In genomic region chr9:69300296-69300695, GRCm38 (mm10) we compare ENCODE assay signal across 17 mouse cellular contexts.
DNase-seq lines count a peak whose midpoint lies in the region; ATAC-seq and TF ChIP-seq lines count a peak whose summit lies in the region.
"Had no signal": no experiment of that assay in that cellular context is flagged by ENCODE, and none has a peak within 500 bp of the region (broad histone marks: within the 10 kb centered on the region; RNA-seq: fewer than 3 reads in every experiment).

No protein-coding gene starts in this region.

- WGBS in forebrain, embryonic 15.5 days: 85% methylated on average over 8 of the region's 8 CpGs

- DNase-seq in layer of hippocampus, adult 2 months (ENCODE audit: low spot score in 2 of 2): no peak
- DNase-seq in layer of hippocampus, postnatal 25 days (ENCODE audit: extremely low spot score in 1 of 2, low spot score in 1 of 2): no peak
- DNase-seq in testis, postnatal 14 days (ENCODE audit: low spot score): no peak
- DNase-seq: cerebellum, adult 18-20 months; cerebellum, adult 9-11 months; heart, postnatal 36 days; kidney, adult 2 months had no signal

- no peak overlapping the region for H3K4me3 ChIP-seq in layer of hippocampus, adult 2 months
- no peak overlapping the region for H3K4me3 ChIP-seq in forebrain, embryonic 15.5 days
- H3K4me3 ChIP-seq: embryonic facial prominence, embryonic 10.5 days; forebrain, embryonic 13.5 days; heart, embryonic 13.5 days had no signal

- no peak overlapping the region for H3K4me2 ChIP-seq in forebrain, embryonic 15.5 days (replicated peaks)
- H3K4me2 ChIP-seq: forebrain, embryonic 13.5 days; heart, embryonic 13.5 days had no signal

- peak overlapping the region; percentile 67; the same call in 1 of the 2 replicates for H3K27ac ChIP-seq in layer of hippocampus, adult 2 months
- no peak overlapping the region for H3K27ac ChIP-seq in forebrain, embryonic 15.5 days (replicated peaks)
- H3K27ac ChIP-seq: embryonic facial prominence, embryonic 10.5 days; forebrain, embryonic 13.5 days; heart, embryonic 13.5 days had no signal

- H3K9ac ChIP-seq in forebrain, embryonic 15.5 days (replicated peaks): no peak overlapping the region
- H3K9ac ChIP-seq: forebrain, embryonic 13.5 days; heart, embryonic 13.5 days had no signal

- peaks cover 13% of the 10 kb centered on the region for H3K4me1 ChIP-seq in forebrain, embryonic 15.5 days

- no peaks in the 10 kb centered on the region for H3K9me3 ChIP-seq in forebrain, embryonic 15.5 days
- H3K9me3 ChIP-seq: embryonic facial prominence, embryonic 10.5 days; forebrain, embryonic 13.5 days; heart, embryonic 13.5 days had no signal

- H3K27me3 ChIP-seq in forebrain, embryonic 15.5 days: no peaks in the 10 kb centered on the region; the same call in 1 of the 2 replicates
- H3K27me3 ChIP-seq: CH12.LX had no signal

- TF ChIP-seq CTCF in layer of hippocampus, adult 2 months (conservative IDR thresholded peaks at IDR 0.05): no peak

- H3K36me3 ChIP-seq in forebrain, embryonic 15.5 days: no peaks in the 10 kb centered on the region
- H3K36me3 ChIP-seq: embryonic facial prominence, embryonic 10.5 days; heart, embryonic 13.5 days had no signal

- ATAC-seq in CD4-positive, CD25-positive, alpha-beta regulatory T cell, adult 4 months: peak; percentile 62
- peak; percentile 57 for ATAC-seq in activated CD4-positive, CD25-positive, alpha-beta regulatory T cell, adult 4 months
- ATAC-seq in megakaryocyte progenitor cell, adult 5-6 weeks (replicated peaks; ENCODE audit: poor library complexity): 0 out of 2 replicates have a peak, but pooled peaks have one; percentile 21
- no peak for ATAC-seq in forebrain, embryonic 15.5 days (replicated peaks)
- ATAC-seq: forebrain, embryonic 13.5 days; hindbrain, postnatal 0 days; intestine, embryonic 16.5 days had no signal
